Mouse (Mus musculus) heart, embryonic 16.5 days (tissue): ENCODE measurements around the gene Crybb1. TPM values are rescaled to one million over a fixed set of nuclear protein-coding genes. Genes with fewer than 3 reads are reported as not detected.
A peak's percentile ranks its signal among the peaks of the same experiment; 100 is the strongest.

ENCODE experiments used
- ATAC-seq: fragments of 200-750 bp; cut with Nextera tagmentation; replicated peaks from 2 replicates; pipeline ENCODE4 v1.8.0; 2017; ENCODE audit warnings: moderate number of reproducible peaks; ENCODE audit not compliant: insufficient read depth, low FRiP score; ENCODE audit errors: extremely low read depth
- H3K27ac ChIP-seq: fragments of 300-500 bp; sonication (generic); 2 replicates; pipeline ENCODE4 v1.5.1; 2014; ENCODE audit warnings: mild to moderate bottlenecking, low read length, control low read depth, moderate library complexity
- H3K27me3 ChIP-seq: fragments of 300-500 bp; sonication (generic); 2 replicates; pipeline ENCODE4 v1.6.1; 2014; ENCODE audit warnings: low read length, mixed read lengths; ENCODE audit not compliant: control insufficient read depth, insufficient read depth
- H3K36me3 ChIP-seq: fragments of 300-500 bp; sonication (generic); 2 replicates; pipeline ENCODE4 v1.6.1; 2014; ENCODE audit not compliant: control insufficient read depth, insufficient read depth
- H3K4me1 ChIP-seq: fragments of 300-500 bp; sonication (generic); 2 replicates; pipeline ENCODE4 v1.6.1; 2014; ENCODE audit warnings: low read length, mixed read lengths; ENCODE audit not compliant: control insufficient read depth, insufficient read depth
- H3K4me2 ChIP-seq: fragments of 300-500 bp; sonication (generic); 2 replicates; pipeline ENCODE4 v1.6.1; 2014; ENCODE audit warnings: low read depth, mild to moderate bottlenecking, control low read depth, low read length
- H3K4me3 ChIP-seq: fragments of 300-500 bp; sonication (generic); 2 replicates; pipeline ENCODE4 v1.5.1; 2014; ENCODE audit warnings: mild to moderate bottlenecking, control low read depth, low read length
- H3K9ac ChIP-seq: fragments of 300-500 bp; sonication (generic); 2 replicates; pipeline ENCODE4 v1.6.1; 2014; ENCODE audit warnings: low read length, control low read depth
- H3K9me3 ChIP-seq: fragments of 300-500 bp; sonication (generic); replicated peaks from 2 replicates; pipeline ENCODE4 v1.6.1; 2016; ENCODE audit warnings: low read length; ENCODE audit not compliant: control insufficient read depth
- WGBS: fragments of 180-500 bp; shearing (Covaris S2); extraction: QIAGEN DNeasy Blood & Tissue Kit; methylation state at CpG from one replicate; pipeline ENCODE4 v1.1.7; 2014; 5-methylcytosine and 5-hydroxymethylcytosine counted together
- polyA plus RNA-seq: library from polyadenylated mRNA; unstranded; fragments of >200 nt; fragmentation: Nextera tagmentation; extraction: Ambion mirVana; gene quantifications from 2 replicates; pipeline ENCODE4 v1.2.1, GENCODE M21; 2015

The Crybb1 gene
- polyA plus RNA-seq, 1 experiment from 2014 or later, result 1.5 TPM

DNA sequence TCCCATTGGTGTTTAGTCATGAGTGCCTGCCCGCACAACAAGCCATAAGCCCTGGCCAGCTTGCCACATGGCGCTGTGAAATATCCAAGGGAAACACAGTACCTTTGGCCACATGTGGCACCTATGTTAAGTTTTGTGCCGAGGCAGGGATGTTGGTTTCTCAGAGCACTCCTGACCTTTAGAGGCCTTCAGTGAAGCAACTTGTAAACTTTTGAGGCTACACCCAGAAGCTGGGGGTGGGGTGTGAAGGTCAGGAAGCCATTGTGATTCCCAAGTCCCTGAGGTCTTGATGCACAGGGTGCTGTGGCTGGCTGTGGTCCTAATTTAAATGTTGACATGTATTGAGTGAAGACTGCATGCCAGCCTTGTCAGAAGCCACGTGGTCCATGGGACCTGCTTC is 43.8 kb downstream of the Crybb1 start:
- 81% methylated on average over 4 of the region's 4 CpGs for WGBS
- H3K4me3 ChIP-seq, result no peak overlapping the region
- H3K9ac ChIP-seq, result no peak overlapping the region
- peak overlapping the region; percentile 64 for H3K27ac ChIP-seq
- H3K27me3 ChIP-seq, result no peaks in the 10 kb centered on the region
- ATAC-seq, result no peak
- H3K4me2 ChIP-seq, result no peak overlapping the region
- no peaks in the 10 kb centered on the region for H3K36me3 ChIP-seq
- no peaks in the 10 kb centered on the region for H3K9me3 ChIP-seq
- H3K4me1 ChIP-seq, result peaks cover 38% of the 10 kb centered on the region

- ATAC-seq, result no peak
- Histone ChIP-seq H3K4me3 (no peak overlapping the region), H3K9ac (no peak overlapping the region), H3K27me3 (no peaks in the 10 kb centered on the region), H3K36me3 (no peaks in the 10 kb centered on the region), H3K4me1 (peaks cover 37% of the 10 kb centered on the region), H3K4me2 (no peak overlapping the region), H3K27ac (no peak overlapping the region), H3K9me3 (no peaks in the 10 kb centered on the region)
- WGBS, result 77% methylated on average over 2 of the region's 2 CpGs
Observed at GRCm38 (mm10) chr5:112300112-112300511, 44.5 kb downstream of the Crybb1 start.

GRCm38 (mm10) chr5:112300721-112301308 is 45.2 kb downstream of the Crybb1 start:
- H3K4me1 ChIP-seq, result peaks cover 32% of the 10 kb centered on the region
- no peaks in the 10 kb centered on the region for H3K27me3 ChIP-seq
- no peaks in the 10 kb centered on the region for H3K9me3 ChIP-seq
- WGBS, result 76% methylated on average over 6 of the region's 6 CpGs
- no peak overlapping the region; the same call in 1 of the 2 replicates for H3K27ac ChIP-seq
- no peaks in the 10 kb centered on the region for H3K36me3 ChIP-seq
- no peak for ATAC-seq
- no peak overlapping the region for H3K4me2 ChIP-seq
- H3K4me3 ChIP-seq, result no peak overlapping the region
- H3K9ac ChIP-seq, result no peak overlapping the region

DNA sequence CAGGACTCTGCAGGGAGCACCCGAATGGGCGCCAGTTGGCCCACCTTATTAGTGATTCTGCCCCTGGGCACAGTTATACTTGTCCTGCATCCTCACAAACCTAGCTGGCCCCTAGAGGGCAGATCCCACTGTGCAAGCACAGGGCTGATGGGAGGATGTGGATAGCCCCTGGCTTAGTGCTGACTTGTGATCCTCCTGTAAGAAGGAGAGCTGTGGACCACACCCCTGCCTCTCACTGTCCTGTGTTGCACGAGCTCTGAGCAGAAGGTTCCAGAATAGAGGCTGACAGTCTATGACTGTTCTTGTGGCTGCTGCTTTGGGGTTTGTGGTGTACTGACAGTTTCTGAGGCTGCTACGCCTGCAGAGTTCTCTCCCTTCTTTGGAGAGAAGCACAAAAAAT is 46.1 kb downstream of the Crybb1 start:
- no peak for ATAC-seq
- Histone ChIP-seq H3K27me3 (no peaks in the 10 kb centered on the region), H3K27ac (0 out of 2 replicates have a peak overlapping the region, but pooled peaks have one; percentile 9), H3K9ac (no peak overlapping the region), H3K9me3 (no peaks in the 10 kb centered on the region), H3K4me2 (no peak overlapping the region), H3K4me1 (peaks cover 25% of the 10 kb centered on the region), H3K4me3 (no peak overlapping the region), H3K36me3 (no peaks in the 10 kb centered on the region)
- 74% methylated on average over 4 of the region's 4 CpGs for WGBS

DNA sequence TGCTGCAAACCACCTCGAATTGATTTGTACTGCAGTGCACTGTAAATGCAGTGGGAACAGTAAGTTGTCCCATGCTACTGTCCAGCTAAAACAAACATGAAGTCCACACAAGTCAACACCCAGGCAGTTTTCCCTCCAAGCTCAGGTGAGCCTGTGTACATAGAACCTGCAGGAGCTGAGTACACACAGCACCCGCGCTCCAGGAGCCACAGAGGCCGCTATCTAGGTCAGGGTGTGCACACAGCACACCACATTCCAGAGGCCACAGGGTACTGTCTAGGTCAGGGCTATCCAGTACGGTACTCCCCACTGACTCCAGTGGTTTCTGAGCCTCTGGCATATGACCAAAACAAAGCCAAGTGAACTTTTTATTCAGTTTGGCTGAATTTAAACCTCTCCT is 46.7 kb downstream of the Crybb1 start:
- Histone ChIP-seq H3K4me2 (no peak overlapping the region), H3K4me3 (no peak overlapping the region), H3K9me3 (no peaks in the 10 kb centered on the region), H3K27ac (no peak overlapping the region), H3K9ac (no peak overlapping the region), H3K4me1 (peaks cover 19% of the 10 kb centered on the region), H3K27me3 (no peaks in the 10 kb centered on the region), H3K36me3 (no peaks in the 10 kb centered on the region)
- 75% methylated on average over 5 of the region's 5 CpGs for WGBS
- ATAC-seq, result no peak

- no peak overlapping the region for H3K9ac ChIP-seq
- no peaks in the 10 kb centered on the region for H3K27me3 ChIP-seq
- 83% methylated on average over 5 of the region's 5 CpGs for WGBS
- peaks cover 19% of the 10 kb centered on the region for H3K36me3 ChIP-seq
- no peaks in the 10 kb centered on the region for H3K9me3 ChIP-seq
- ATAC-seq, result no peak
- peaks cover 4% of the 10 kb centered on the region; the same call in 1 of the 2 replicates for H3K4me1 ChIP-seq
- H3K4me2 ChIP-seq, result no peak overlapping the region
- H3K27ac ChIP-seq, result no peak overlapping the region
- H3K4me3 ChIP-seq, result no peak overlapping the region
Observed at GRCm38 (mm10) chr5:112305842-112306241, 50.2 kb downstream of the Crybb1 start.

DNA sequence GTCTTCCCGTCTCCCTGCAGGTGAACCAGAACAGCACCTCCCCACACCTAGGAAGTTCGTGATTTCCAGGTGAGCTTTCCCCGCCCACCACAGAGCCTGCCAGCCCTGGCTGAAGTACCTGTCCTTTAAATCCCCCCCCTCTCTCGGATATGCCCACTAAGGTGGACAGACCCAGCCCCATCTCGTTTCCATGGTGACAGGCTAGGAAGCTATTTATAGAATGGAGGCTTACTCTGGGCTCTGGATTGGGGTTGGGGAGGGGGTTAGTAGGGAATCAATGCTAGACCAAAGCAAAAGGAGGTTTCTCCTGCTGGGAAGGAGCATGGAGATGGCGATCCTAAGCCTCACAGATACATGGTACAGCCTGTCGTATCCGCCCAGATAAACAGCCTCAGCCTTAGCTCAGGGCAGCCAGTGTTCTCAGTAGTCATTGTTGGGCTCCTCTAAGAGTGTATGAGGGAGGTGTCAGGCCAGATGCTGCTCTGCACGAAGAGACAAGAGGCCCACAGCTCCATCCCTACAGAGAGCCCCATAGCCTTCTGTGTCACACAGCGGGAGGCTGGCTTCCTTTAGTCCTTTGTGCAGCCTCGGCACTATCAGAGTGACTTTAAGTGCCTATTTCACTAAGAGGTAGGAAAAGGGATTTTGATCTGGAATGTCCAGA is 57.7 kb downstream of the Crybb1 start:
- Histone ChIP-seq H3K27ac (no peak overlapping the region), H3K9me3 (no peaks in the 10 kb centered on the region), H3K27me3 (no peaks in the 10 kb centered on the region), H3K4me3 (no peak overlapping the region), H3K9ac (no peak overlapping the region), H3K4me1 (peaks cover 6% of the 10 kb centered on the region), H3K36me3 (peaks cover 32% of the 10 kb centered on the region), H3K4me2 (no peak overlapping the region)
- WGBS, result 67% methylated on average over 11 of the region's 11 CpGs
- no peak for ATAC-seq

GRCm38 (mm10) chr5:112316468-112316867 is 60.9 kb downstream of the Crybb1 start:
- WGBS, result 82% methylated on average over 5 of the region's 5 CpGs

DNA sequence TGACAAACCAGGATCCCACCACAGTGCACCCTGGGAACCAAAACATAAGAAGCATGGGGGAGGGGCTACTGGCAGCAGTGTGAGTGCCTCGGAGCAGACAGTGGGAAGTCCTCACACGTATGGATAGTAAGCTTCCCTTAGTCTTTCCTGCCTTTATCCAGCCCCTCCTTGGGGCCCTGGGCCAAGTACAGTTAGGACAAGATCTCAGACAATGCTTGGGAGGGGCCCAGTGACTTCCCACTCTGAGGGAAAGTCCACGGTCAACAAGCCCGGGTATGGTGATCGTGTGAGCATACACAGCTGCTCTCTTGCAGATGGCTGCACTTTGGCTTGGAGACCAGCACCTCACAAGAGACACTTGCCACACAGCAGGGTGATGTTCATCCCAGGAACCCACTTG is 61.7 kb downstream of the Crybb1 start:
- peak overlapping the region; percentile 63 for H3K27ac ChIP-seq
- peak; percentile 50 for ATAC-seq
- no peaks in the 10 kb centered on the region for H3K27me3 ChIP-seq
- no peaks in the 10 kb centered on the region for H3K9me3 ChIP-seq
- 21% methylated on average over 5 of the region's 5 CpGs for WGBS
- H3K9ac ChIP-seq, result no peak overlapping the region
- H3K4me3 ChIP-seq, result no peak overlapping the region
- no peak overlapping the region for H3K4me2 ChIP-seq
- H3K4me1 ChIP-seq, result peaks cover 6% of the 10 kb centered on the region
- peaks cover 15% of the 10 kb centered on the region for H3K36me3 ChIP-seq

More at GRCm38 (mm10) chr5:112316468-112316867, 60.9 kb downstream of the Crybb1 start:
- Histone ChIP-seq H3K4me1 (peaks cover 6% of the 10 kb centered on the region), H3K9me3 (no peaks in the 10 kb centered on the region), H3K27me3 (no peaks in the 10 kb centered on the region), H3K4me3 (no peak overlapping the region), H3K27ac (peak overlapping the region; percentile 55; the same call in 1 of the 2 replicates), H3K36me3 (peaks cover 18% of the 10 kb centered on the region), H3K9ac (no peak overlapping the region), H3K4me2 (no peak overlapping the region)
- no peak for ATAC-seq
